Mouse (Mus musculus) heart, postnatal 0 days (tissue): Measurements from ENCODE around the gene Kif2a.

Source experiments
- CTCF ChIP-seq: IDR thresholded peaks from 2 replicates; pipeline ENCODE4 v1.5.1; 2016; ENCODE audit warnings: antibody characterized with exemption, control low read depth, low read depth
- EP300 ChIP-seq: IDR thresholded peaks from 2 replicates; pipeline ENCODE4 v1.6.1; 2016; ENCODE audit warnings: antibody characterized with exemption, low read depth

- TF ChIP-seq CTCF (no peak), EP300 (no peak)
Measured at GRCm38 (mm10) chr13:106960557-106960956, 61.4 kb downstream of the Kif2a start.
